Mouse (Mus musculus) C2C12 (cell line): ENCODE results near the gene Pabpn1.

ENCODE experiments used
- CEBPB ChIP-seq: IDR thresholded peaks from one replicate; pipeline ENCODE4 v1.6.1; 2011; ENCODE audit warnings: low read depth, mild to moderate bottlenecking, control low read depth, moderate library complexity
- CTCF ChIP-seq: IDR thresholded peaks from one replicate; pipeline ENCODE4 v1.5.1; 2011; ENCODE audit not compliant: control insufficient read depth, insufficient read depth, insufficient read length
- FOSL1 ChIP-seq: IDR thresholded peaks from one replicate; pipeline ENCODE4 v1.8.0; 2011; ENCODE audit warnings: mild to moderate bottlenecking, low read length; ENCODE audit not compliant: poor library complexity, insufficient read depth, severe bottlenecking
- MAX ChIP-seq: IDR thresholded peaks from one replicate; pipeline ENCODE4 v1.6.1; 2011; ENCODE audit warnings: mild to moderate bottlenecking, control low read depth
- MYOG ChIP-seq: IDR thresholded peaks from one replicate; pipeline ENCODE4 v1.6.1; 2011; ENCODE audit not compliant: control insufficient read depth, insufficient read length; ENCODE audit errors: extremely low read depth
- USF1 ChIP-seq: IDR thresholded peaks from one replicate; pipeline ENCODE4 v1.6.1; 2011; ENCODE audit warnings: low read depth, mild to moderate bottlenecking, control low read depth, moderate library complexity

DNA sequence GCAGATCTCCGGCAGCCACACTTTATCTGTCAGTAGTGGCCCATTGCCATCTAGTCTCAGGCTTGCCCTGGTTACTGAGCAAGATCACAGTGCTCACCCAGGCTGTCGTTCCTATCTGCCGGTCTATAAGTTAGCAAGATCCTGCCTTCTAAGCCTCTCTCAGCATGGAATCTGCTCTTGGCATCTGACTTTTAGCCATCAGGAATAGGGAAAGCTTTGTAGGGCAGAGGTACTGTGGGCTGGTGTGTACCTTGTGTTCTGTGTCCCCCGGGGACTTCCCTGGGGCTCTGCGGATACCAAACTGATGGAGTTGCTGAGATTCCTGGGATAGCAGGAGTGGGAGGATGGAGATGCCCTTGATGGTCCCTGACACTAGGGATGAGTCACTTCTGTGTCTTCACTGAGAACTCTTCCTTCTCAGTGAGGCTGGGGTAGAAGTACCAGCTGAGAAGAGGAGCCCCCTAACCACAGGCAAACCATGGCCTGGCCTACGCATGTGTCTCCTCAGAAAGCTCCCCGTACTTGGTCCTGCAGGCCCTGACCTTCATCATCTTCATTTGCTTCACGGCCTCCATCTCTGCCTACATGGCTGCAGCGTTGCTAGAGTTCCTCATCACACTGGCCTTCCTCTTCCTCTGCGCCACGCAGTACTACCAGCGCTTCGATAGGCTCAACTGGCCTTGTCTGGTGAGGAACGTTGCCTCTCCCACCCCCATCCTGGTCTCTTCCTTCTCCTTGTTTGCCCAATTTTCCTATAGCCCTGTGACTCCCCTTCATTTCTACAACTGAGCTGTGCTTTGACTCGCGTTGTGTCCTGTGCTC is 45.3 kb downstream of the Pabpn1 start:
- TF ChIP-seq CEBPB = no peak
- TF ChIP-seq CTCF = no peak
- TF ChIP-seq MYOG = no peak
- TF ChIP-seq MAX = no peak
- TF ChIP-seq USF1 = no peak
- no peak for TF ChIP-seq FOSL1
